Mouse (Mus musculus) forebrain, postnatal 0 days (tissue): ENCODE measurements around the gene Gls. TPM values are rescaled to one million over a fixed set of nuclear protein-coding genes. Genes with fewer than 3 reads are reported as not detected.

ENCODE experiments used
- ATAC-seq: fragments of 200-750 bp; cut with Nextera tagmentation; 2 replicates; pipeline ENCODE4 v1.8.0; 2017; ENCODE audit warnings: mild to moderate bottlenecking, moderate library complexity
- DNase-seq: peaks from one replicate; pipeline ENCODE4 v3.0.0-alpha.2; 2015
- H3K27ac ChIP-seq: fragments of 300-500 bp; sonication (generic); 2 replicates; pipeline ENCODE4 v1.5.1; 2014; ENCODE audit warnings: low read depth, mild to moderate bottlenecking, antibody characterized with exemption, low read length, moderate library complexity, mixed read lengths
- H3K27me3 ChIP-seq: fragments of 300-500 bp; sonication (generic); 2 replicates; pipeline ENCODE4 v1.6.1; 2014; ENCODE audit warnings: mild to moderate bottlenecking, low read length, mixed read lengths; ENCODE audit not compliant: insufficient read depth
- H3K36me3 ChIP-seq: fragments of 300-500 bp; sonication (generic); 2 replicates; pipeline ENCODE4 v1.6.1; 2014; ENCODE audit warnings: mild to moderate bottlenecking, moderate library complexity; ENCODE audit not compliant: insufficient read depth
- H3K4me1 ChIP-seq: fragments of 300-500 bp; sonication (generic); 2 replicates; pipeline ENCODE4 v1.6.1; 2014; ENCODE audit warnings: antibody characterized with exemption; ENCODE audit not compliant: insufficient read depth
- H3K4me2 ChIP-seq: fragments of 300-500 bp; sonication (generic); 2 replicates; pipeline ENCODE4 v1.6.1; 2014; ENCODE audit warnings: low read depth, mild to moderate bottlenecking, moderate library complexity
- H3K4me3 ChIP-seq: fragments of 300-500 bp; sonication (generic); 2 replicates; pipeline ENCODE4 v1.5.1; 2014; ENCODE audit warnings: low read depth, low read length, mixed read lengths
- H3K9ac ChIP-seq: fragments of 300-500 bp; sonication (generic); 2 replicates; pipeline ENCODE4 v1.6.1; 2014; ENCODE audit warnings: mild to moderate bottlenecking
- H3K9me3 ChIP-seq: fragments of 300-500 bp; sonication (generic); 2 replicates; pipeline ENCODE4 v1.6.1; 2016; ENCODE audit warnings: low read length
- CTCF ChIP-seq: sonication (generic); IDR thresholded peaks from 2 replicates; pipeline ENCODE4 v1.5.1; 2016; ENCODE audit warnings: antibody characterized with exemption, control low read depth, low read depth
- WGBS: fragments of 180-500 bp; shearing (Covaris S2); extraction: QIAGEN DNeasy Blood & Tissue Kit; methylation state at CpG from one replicate; pipeline ENCODE4 v1.1.7; 2014; 5-methylcytosine and 5-hydroxymethylcytosine counted together
- polyA plus RNA-seq: library from polyadenylated mRNA; unstranded; fragments of >200 nt; fragmentation: Nextera tagmentation; extraction: Ambion mirVana; gene quantifications from 2 replicates; pipeline ENCODE4 v1.2.1, GENCODE M21; 2015
- total RNA-seq: library from RNA; depleted of rRNA; stranded (reverse); fragments of >200 nt; gene quantifications from 2 replicates; pipeline ENCODE4 v1.2.3, GENCODE M21; 2014

Gene Gls
- total and polyA plus RNA-seq, 2 experiments from 2014 or later = 27.9 to 254 TPM

DNA sequence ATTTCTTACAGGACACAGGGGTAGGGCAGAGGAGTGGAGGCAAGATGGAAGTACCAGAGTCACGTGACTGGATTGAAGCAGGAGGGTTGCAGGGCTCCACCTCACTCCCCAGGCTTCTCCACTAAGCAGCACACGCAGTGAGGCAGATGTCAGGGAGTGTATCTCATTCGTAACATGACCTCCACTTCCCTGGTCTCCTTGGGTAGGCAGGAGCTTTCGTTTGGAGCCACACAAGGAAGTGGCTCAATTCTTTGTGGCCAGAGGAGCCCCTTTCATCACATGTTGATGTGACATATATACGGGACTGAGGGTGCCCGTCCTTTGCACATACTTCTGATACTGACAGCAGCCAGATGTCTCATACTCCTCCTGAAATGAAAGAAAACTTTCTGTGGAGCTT lies 103.2 kb downstream of the Gls start:
- WGBS = 67% methylated on average over 6 of the region's 6 CpGs
- Histone ChIP-seq H3K36me3 (peaks cover 5% of the 10 kb centered on the region; the same call in 1 of the 2 replicates), H3K4me1 (no peaks in the 10 kb centered on the region), H3K27me3 (no peaks in the 10 kb centered on the region), H3K4me2 (no peak overlapping the region), H3K9me3 (no peaks in the 10 kb centered on the region), H3K9ac (no peak overlapping the region), H3K4me3 (no peak overlapping the region), H3K27ac (no peak overlapping the region)
- no peak for TF ChIP-seq CTCF
- no peak for DNase-seq
- ATAC-seq = no peak

DNA sequence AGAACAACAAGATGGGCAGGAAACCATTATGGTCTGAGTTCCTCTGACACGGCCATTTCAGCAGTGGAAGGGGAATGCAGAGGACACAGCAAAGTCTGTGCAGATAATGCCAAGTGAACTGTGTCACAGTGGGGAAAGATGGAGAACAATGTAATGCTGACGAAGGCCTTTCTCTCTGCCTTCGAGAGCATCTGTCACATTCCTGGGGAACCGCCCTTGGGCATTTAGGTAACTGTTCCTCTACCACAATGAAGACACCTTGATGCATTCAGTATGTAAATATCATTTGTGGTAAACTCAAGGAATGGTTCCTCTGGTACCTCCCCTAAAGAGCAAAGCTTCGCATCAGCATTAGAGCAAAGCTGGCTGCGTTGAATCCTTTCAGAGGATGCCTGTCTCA lies 105.7 kb downstream of the Gls start:
- Histone ChIP-seq H3K27ac (no peak overlapping the region), H3K9ac (no peak overlapping the region), H3K9me3 (no peaks in the 10 kb centered on the region), H3K4me3 (no peak overlapping the region), H3K4me2 (no peak overlapping the region), H3K27me3 (no peaks in the 10 kb centered on the region), H3K36me3 (peaks cover 5% of the 10 kb centered on the region; the same call in 1 of the 2 replicates), H3K4me1 (no peaks in the 10 kb centered on the region)
- 90% methylated on average over 6 of the region's 6 CpGs for WGBS
- no peak for DNase-seq
- ATAC-seq = no peak
- TF ChIP-seq CTCF = no peak

DNA sequence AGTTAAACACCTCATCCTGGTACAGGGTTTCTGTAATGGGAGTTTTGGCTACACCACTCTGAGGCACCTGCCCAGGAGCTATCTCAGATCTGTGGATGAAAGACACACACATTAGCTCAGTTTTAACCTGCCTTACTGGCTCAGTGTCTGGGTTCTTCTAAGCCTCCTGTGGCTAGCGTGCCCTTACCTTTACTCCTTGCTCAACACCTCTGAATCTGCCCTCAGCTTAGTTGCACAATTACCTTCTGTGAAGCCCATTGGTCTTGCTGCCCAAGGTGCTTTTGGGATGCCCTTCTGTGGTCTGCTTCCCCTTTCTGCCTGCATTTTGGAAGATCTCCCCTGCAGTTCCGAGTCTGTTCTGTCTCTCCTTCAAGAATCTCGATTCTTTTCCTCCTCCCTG lies 108.2 kb downstream of the Gls start:
- DNase-seq (no peak), ATAC-seq (no peak)
- Histone ChIP-seq H3K9ac (no peak overlapping the region), H3K4me1 (no peaks in the 10 kb centered on the region), H3K27me3 (no peaks in the 10 kb centered on the region), H3K4me2 (no peak overlapping the region), H3K27ac (no peak overlapping the region), H3K4me3 (no peak overlapping the region), H3K9me3 (no peaks in the 10 kb centered on the region), H3K36me3 (peaks cover 5% of the 10 kb centered on the region; the same call in 1 of the 2 replicates)
- 68% methylated on average over 3 of the region's 3 CpGs for WGBS
- TF ChIP-seq CTCF = no peak

GRCm38 (mm10) chr1:52121052-52121451 lies 112.0 kb downstream of the Gls start:
- DNase-seq = no peak
- H3K4me1 ChIP-seq = peaks cover 2% of the 10 kb centered on the region; the same call in 1 of the 2 replicates
- H3K9me3 ChIP-seq = no peaks in the 10 kb centered on the region
- no peak for ATAC-seq
- H3K4me2 ChIP-seq = no peak overlapping the region; the same call in 1 of the 2 replicates
- H3K27me3 ChIP-seq = no peaks in the 10 kb centered on the region
- no peaks in the 10 kb centered on the region for H3K36me3 ChIP-seq
- TF ChIP-seq CTCF = no peak
- no peak overlapping the region for H3K9ac ChIP-seq
- H3K4me3 ChIP-seq = no peak overlapping the region
- H3K27ac ChIP-seq = no peak overlapping the region
- 86% methylated on average over 3 of the region's 3 CpGs for WGBS

DNA sequence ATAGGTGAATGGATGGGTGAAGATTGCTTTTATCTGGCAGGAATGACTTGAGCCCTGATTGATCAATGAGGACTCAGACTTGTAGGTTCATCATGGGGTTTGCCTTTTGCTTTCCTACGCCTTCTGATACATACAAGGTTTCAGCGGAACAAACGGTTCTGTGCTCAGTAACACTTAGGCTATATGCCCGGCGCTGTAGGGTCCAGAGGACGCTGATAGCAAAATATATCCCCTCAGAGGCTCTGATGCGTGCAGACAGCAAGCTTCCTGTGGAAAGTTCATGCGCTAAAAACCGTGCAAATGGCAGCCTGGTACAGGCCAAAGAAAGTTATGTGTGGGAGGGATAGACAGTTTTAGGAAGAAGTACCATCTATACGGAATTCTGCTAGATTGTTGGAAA lies 112.8 kb downstream of the Gls start:
- Histone ChIP-seq H3K36me3 (no peaks in the 10 kb centered on the region), H3K9me3 (no peaks in the 10 kb centered on the region), H3K4me3 (peak overlapping the region; percentile 63), H3K9ac (peak overlapping the region; percentile 62; the same call in 1 of the 2 replicates), H3K4me1 (peaks cover 2% of the 10 kb centered on the region; the same call in 1 of the 2 replicates), H3K4me2 (peak overlapping the region; percentile 90), H3K27me3 (no peaks in the 10 kb centered on the region), H3K27ac (no peak overlapping the region)
- 39% methylated on average over 10 of the region's 10 CpGs for WGBS
- ATAC-seq (no peak), DNase-seq (no peak)
- no peak for TF ChIP-seq CTCF

DNA sequence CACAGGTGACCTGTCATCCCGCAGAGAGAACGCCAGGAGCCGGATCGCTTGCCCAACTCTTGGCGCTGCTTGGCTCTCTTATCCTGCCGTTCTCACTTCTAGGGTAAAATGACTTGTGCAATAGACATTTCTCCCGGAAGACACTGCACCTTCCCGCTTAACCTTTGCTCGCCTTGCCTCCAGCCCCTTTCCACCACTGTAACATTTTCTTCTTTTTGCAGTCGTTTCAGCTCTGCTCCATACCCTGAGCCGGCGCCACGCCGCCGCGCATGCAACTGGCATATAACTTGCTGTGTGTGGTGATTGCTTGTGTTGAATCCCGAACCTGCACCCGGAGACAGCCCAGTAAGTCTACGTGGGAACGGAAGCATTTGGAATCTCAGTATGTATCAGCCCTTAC lies 113.3 kb downstream of the Gls start:
- H3K4me3 ChIP-seq = peak overlapping the region; percentile 63
- H3K9ac ChIP-seq = peak overlapping the region; percentile 62
- H3K36me3 ChIP-seq = no peaks in the 10 kb centered on the region
- no peaks in the 10 kb centered on the region for H3K9me3 ChIP-seq
- no peak for TF ChIP-seq CTCF
- no peaks in the 10 kb centered on the region for H3K27me3 ChIP-seq
- peak overlapping the region; percentile 90 for H3K4me2 ChIP-seq
- 0 out of 2 replicates have a peak overlapping the region, but pooled peaks have one; percentile 17 for H3K27ac ChIP-seq
- H3K4me1 ChIP-seq = peaks cover 2% of the 10 kb centered on the region; the same call in 1 of the 2 replicates
- ATAC-seq (peak; percentile 49), DNase-seq (peak; percentile 29)
- under 1% methylated on average over 20 of the region's 20 CpGs for WGBS

DNA sequence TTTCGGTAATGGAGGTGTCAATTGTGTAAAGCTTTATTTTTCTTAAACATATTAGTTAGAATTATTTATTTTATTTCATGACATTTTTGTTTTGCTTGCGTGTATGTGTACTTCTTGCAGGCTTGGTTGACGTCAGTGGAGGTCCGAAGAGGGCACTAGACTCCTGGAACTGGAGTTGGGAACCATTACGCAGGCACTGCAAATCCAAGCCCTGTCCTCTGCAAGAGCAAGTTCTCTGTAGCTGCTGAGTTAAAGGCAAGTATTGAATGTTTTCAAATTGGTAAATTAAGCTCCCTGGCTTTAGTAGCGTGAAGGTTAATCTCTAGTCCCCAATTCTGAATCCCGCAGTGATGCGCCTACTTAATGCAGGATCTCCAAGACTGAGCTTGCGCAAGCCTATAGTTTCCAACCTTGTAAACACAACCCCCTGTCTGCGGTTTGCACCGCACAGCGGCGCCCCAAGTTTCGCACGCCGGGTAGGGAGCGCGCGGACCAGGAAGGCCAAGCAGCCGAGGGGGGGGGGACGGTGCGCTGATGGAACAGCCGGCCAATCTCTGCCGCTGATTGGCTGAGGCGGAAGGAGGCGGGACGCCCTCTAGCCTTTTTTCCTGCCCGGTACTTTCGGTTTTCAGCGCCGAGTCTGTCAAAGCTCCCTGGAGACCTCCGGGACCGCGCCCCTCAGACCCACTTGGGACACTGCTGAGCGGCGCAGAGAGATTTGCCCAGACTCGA lies 114.0 kb downstream of the Gls start, which contains the start of gene Stat1:
TSS of gene Stat1 (plus strand) at position 581 of the 732 bp plus-strand sequence.
- peak; percentile 95 for ATAC-seq
- peak within 1 kb of the TSS; percentile 62 for H3K9ac ChIP-seq
- H3K9me3 ChIP-seq = no peaks in the 10 kb centered on the region
- peak; percentile 49; the same call in 1 of the 2 replicates for TF ChIP-seq CTCF
- H3K36me3 ChIP-seq = no peaks in the 10 kb centered on the region
- H3K4me3 ChIP-seq = peak within 1 kb of the TSS; percentile 63
- H3K27ac ChIP-seq = 0 out of 2 replicates have a peak within 1 kb of the TSS, but pooled peaks have one; percentile 17
- 5% methylated on average over 37 of the region's 37 CpGs for WGBS
- DNase-seq = peak; percentile 92
- H3K4me1 ChIP-seq = peaks cover 2% of the 10 kb centered on the region; the same call in 1 of the 2 replicates
- no peaks in the 10 kb centered on the region for H3K27me3 ChIP-seq
- peak within 1 kb of the TSS; percentile 90 for H3K4me2 ChIP-seq
